Mouse (Mus musculus) MEL (cell line): ENCODE measurements around the gene Rora.

Experiments
- CHD1 ChIP-seq: IDR thresholded peaks from 2 replicates; pipeline ENCODE4 v1.6.1; 2012; ENCODE audit warnings: low read depth, mild to moderate bottlenecking, inconsistent platforms, low read length, improper control_type of control experiment
- CHD2 ChIP-seq: IDR thresholded peaks from 2 replicates; pipeline ENCODE4 v1.6.1; 2011; ENCODE audit warnings: low read length, improper control_type of control experiment
- CTCF ChIP-seq, 3 experiments: IDR thresholded peaks in 2 of 3; conservative IDR thresholded peaks in 1 of 3; 2 replicates each; pipeline ENCODE4 v1.5.1; 2011 to 2012; ENCODE audit warnings: low read length in 3 of 3, low read depth in 2 of 3, mild to moderate bottlenecking in 2 of 3, improper control_type of control experiment in 1 of 3, inconsistent platforms in 1 of 3, mixed read lengths in 1 of 3, moderate library complexity in 1 of 3; ENCODE audit not compliant: control insufficient read depth in 1 of 3, insufficient read depth in 1 of 3, poor library complexity in 1 of 3, severe bottlenecking in 1 of 3
- ELF1 ChIP-seq: IDR thresholded peaks from 2 replicates; pipeline ENCODE4 v1.6.1; 2014; ENCODE audit warnings: low read depth, mild to moderate bottlenecking, inconsistent platforms, low read length, improper control_type of control experiment, moderate library complexity
- EP300 ChIP-seq, 2 experiments: IDR thresholded peaks; 2 replicates each; pipeline ENCODE4 v1.6.1; 2011; ENCODE audit warnings: improper control_type of control experiment in 2 of 2, low read length in 2 of 2, low read depth in 1 of 2, mild to moderate bottlenecking in 1 of 2
- MAZ ChIP-seq: IDR thresholded peaks from 2 replicates; pipeline ENCODE4 v1.6.1; 2012; ENCODE audit warnings: low read depth, mild to moderate bottlenecking, inconsistent platforms, low read length, improper control_type of control experiment
- MXI1 ChIP-seq: IDR thresholded peaks from 2 replicates; pipeline ENCODE4 v1.6.1; 2011; ENCODE audit warnings: mild to moderate bottlenecking, low read depth, low read length, improper control_type of control experiment
- MYC ChIP-seq: IDR thresholded peaks from 2 replicates; pipeline ENCODE4 v1.6.1; 2011; ENCODE audit warnings: low read depth, mild to moderate bottlenecking, low read length, improper control_type of control experiment, moderate library complexity
- POLR2A ChIP-seq, 2 experiments: IDR thresholded peaks; 2 replicates each; pipeline ENCODE4 v1.6.1; 2011 to 2012; ENCODE audit warnings: low read length in 2 of 2, mild to moderate bottlenecking in 2 of 2, control low read depth in 1 of 2, improper control_type of control experiment in 1 of 2, low read depth in 1 of 2, moderate library complexity in 1 of 2; ENCODE audit not compliant: control insufficient read depth in 1 of 2, insufficient read depth in 1 of 2, poor library complexity in 1 of 2
- SIN3A ChIP-seq: IDR thresholded peaks from 2 replicates; pipeline ENCODE4 v1.6.1; 2012; ENCODE audit warnings: low read length, improper control_type of control experiment, inconsistent platforms
- SMC3 ChIP-seq: IDR thresholded peaks from 2 replicates; pipeline ENCODE4 v1.6.1; 2011; ENCODE audit warnings: low read depth, low read length, improper control_type of control experiment
- USF2 ChIP-seq, 2 experiments: IDR thresholded peaks; 2 replicates each; pipeline ENCODE4 v1.6.1; 2011 to 2012; ENCODE audit warnings: improper control_type of control experiment in 2 of 2, low read length in 2 of 2, borderline replicate concordance in 1 of 2, inconsistent platforms in 1 of 2, low read depth in 1 of 2, mild to moderate bottlenecking in 1 of 2; ENCODE audit not compliant: insufficient read depth in 1 of 2
- ZNF384 ChIP-seq: IDR thresholded peaks from 2 replicates; pipeline ENCODE4 v1.6.1; 2012; ENCODE audit warnings: low read depth, mild to moderate bottlenecking, inconsistent platforms, low read length, improper control_type of control experiment

GRCm38 (mm10) chr9:69362766-69363165 is 709.2 kb downstream of the Rora start:
- TF ChIP-seq USF2 (IDR thresholded peaks at IDR 0.05; ENCODE audit: borderline replicate concordance in 1 of 2, insufficient read depth in 1 of 2, low read depth in 1 of 2, low read length in 2 of 2): no peak
- TF ChIP-seq CTCF (IDR thresholded peaks at IDR 0.05 in 2 of 3, conservative IDR thresholded peaks at IDR 0.05 in 1 of 3; ENCODE audit: control insufficient read depth in 1 of 3, insufficient read depth in 1 of 3, low read depth in 2 of 3, low read length in 3 of 3, poor library complexity in 1 of 3, severe bottlenecking in 1 of 3): no peak
- no peak for TF ChIP-seq MAZ
- no peak for TF ChIP-seq ZNF384
- TF ChIP-seq SMC3: no peak
- no peak for TF ChIP-seq MYC
- no peak for TF ChIP-seq POLR2A (IDR thresholded peaks at IDR 0.05; ENCODE audit: control insufficient read depth in 1 of 2, insufficient read depth in 1 of 2, low read depth in 1 of 2, low read length in 2 of 2, poor library complexity in 1 of 2)
- TF ChIP-seq CHD2: no peak
- no peak for TF ChIP-seq ELF1
- no peak for TF ChIP-seq SIN3A
- TF ChIP-seq MXI1: no peak
- no peak for TF ChIP-seq EP300 (IDR thresholded peaks at IDR 0.05; ENCODE audit: low read depth in 1 of 2, low read length in 2 of 2)
- TF ChIP-seq CHD1: no peak
